Mouse (Mus musculus) myocyte (in vitro differentiated cells): Measurements from ENCODE around the gene Lcat.

Experiments
- CEBPB ChIP-seq: IDR thresholded peaks from 2 replicates; pipeline ENCODE4 v1.6.1; 2011; ENCODE audit warnings: mild to moderate bottlenecking, moderate library complexity; ENCODE audit not compliant: poor library complexity, insufficient read depth, severe bottlenecking
- MAX ChIP-seq: IDR thresholded peaks from one replicate; pipeline ENCODE4 v1.6.1; 2011; ENCODE audit warnings: low read depth, mild to moderate bottlenecking, control low read depth
- MYOG ChIP-seq, 3 experiments: IDR thresholded peaks; one replicate each; pipeline ENCODE4 v1.6.1; 2011; ENCODE audit warnings: control low read depth in 2 of 3, low read depth in 2 of 3, mild to moderate bottlenecking in 2 of 3; ENCODE audit not compliant: insufficient read length in 2 of 3, control insufficient read depth in 1 of 3, insufficient read depth in 1 of 3
- POLR2A ChIP-seq: IDR thresholded peaks from one replicate; pipeline ENCODE4 v1.6.1; 2011; ENCODE audit warnings: low read depth, mild to moderate bottlenecking, control low read depth, moderate library complexity; ENCODE audit not compliant: insufficient read length

DNA sequence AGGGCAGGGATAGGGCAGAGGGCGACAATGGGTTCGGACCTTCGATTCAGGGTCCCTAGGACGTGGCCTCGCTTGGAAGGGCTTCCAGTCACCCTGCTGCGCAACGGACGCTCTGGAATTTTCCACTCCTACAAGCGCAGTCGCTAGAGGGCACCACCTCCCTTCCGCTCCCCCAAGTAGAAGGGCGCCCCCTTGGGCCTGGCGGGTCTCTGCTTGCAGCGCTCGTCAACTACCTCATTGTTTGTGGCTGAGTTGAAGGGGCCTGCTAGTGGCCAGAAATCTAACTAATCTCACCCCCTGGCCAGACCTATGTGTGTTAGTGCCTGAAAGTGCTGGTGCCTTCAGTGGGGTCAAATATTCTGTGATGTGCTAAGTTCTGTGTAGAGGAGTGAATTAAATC lies 36.1 kb upstream of the Lcat start, which contains the start of gene Dpep3:
- no peak for TF ChIP-seq MAX
- TF ChIP-seq POLR2A, result no peak
- no peak for TF ChIP-seq CEBPB
- no peak for TF ChIP-seq MYOG (IDR thresholded peaks at IDR 0.05; ENCODE audit: control insufficient read depth in 1 of 3, insufficient read depth in 1 of 3, insufficient read length in 2 of 3, low read depth in 2 of 3)
